Mouse (Mus musculus) small intestine, adult 2 months (tissue): ENCODE results near the gene Sox6. TPM values are rescaled to one million over a fixed set of nuclear protein-coding genes. Genes with fewer than 3 reads are reported as not detected.

Experiments used
- H3K27ac ChIP-seq: fragments of 200-500 bp; 2 replicates; pipeline ENCODE4 v1.5.1; 2012; ENCODE audit warnings: low read depth, low read length, control low read depth, inconsistent platforms; ENCODE audit not compliant: insufficient read depth
- H3K27me3 ChIP-seq: fragments of 200-500 bp; 2 replicates; pipeline ENCODE4 v1.6.1; 2012; ENCODE audit warnings: mild to moderate bottlenecking, moderate library complexity, low read length, inconsistent platforms; ENCODE audit not compliant: control insufficient read depth, insufficient read depth
- H3K36me3 ChIP-seq: fragments of 200-500 bp; 2 replicates; pipeline ENCODE4 v1.6.1; 2012; ENCODE audit warnings: mild to moderate bottlenecking, low read length, control low read depth, inconsistent platforms; ENCODE audit not compliant: control insufficient read depth, insufficient read depth
- H3K4me1 ChIP-seq: fragments of 200-500 bp; 2 replicates; pipeline ENCODE4 v1.6.1; 2012; ENCODE audit warnings: low read length, inconsistent platforms, mixed read lengths; ENCODE audit not compliant: control insufficient read depth, insufficient read depth, insufficient read length
- H3K4me3 ChIP-seq: fragments of 200-500 bp; 2 replicates; pipeline ENCODE4 v1.5.1; 2012; ENCODE audit warnings: low read depth, mild to moderate bottlenecking, control low read depth, inconsistent platforms, low read length, moderate library complexity
- CTCF ChIP-seq: fragments of 200-500 bp; IDR thresholded peaks from 2 replicates; pipeline ENCODE4 v1.5.1; 2012; ENCODE audit warnings: low read depth, mild to moderate bottlenecking, control low read depth, inconsistent platforms, low read length, moderate library complexity, mixed read lengths; ENCODE audit not compliant: insufficient replicate concordance, insufficient read length; ENCODE audit errors: extremely low read depth
- POLR2A ChIP-seq: fragments of 200-500 bp; IDR thresholded peaks from 2 replicates; pipeline ENCODE4 v1.6.1; 2012; ENCODE audit warnings: low read depth, mild to moderate bottlenecking, control low read depth, inconsistent platforms, low read length, moderate library complexity
- WGBS: fragments of 180-500 bp; shearing (Covaris S2); methylation state at CpG from one replicate; pipeline ENCODE4 v1.1.7; 2018; 5-methylcytosine and 5-hydroxymethylcytosine counted together
- polyA plus RNA-seq: library from polyadenylated mRNA; depleted of rRNA; stranded (reverse); fragments of >200 nt; gene quantifications from 2 replicates; pipeline ENCODE4 v1.2.3, GENCODE M21; 2012

The Sox6 gene
- polyA plus RNA-seq, 1 experiment = 17.6 TPM

DNA sequence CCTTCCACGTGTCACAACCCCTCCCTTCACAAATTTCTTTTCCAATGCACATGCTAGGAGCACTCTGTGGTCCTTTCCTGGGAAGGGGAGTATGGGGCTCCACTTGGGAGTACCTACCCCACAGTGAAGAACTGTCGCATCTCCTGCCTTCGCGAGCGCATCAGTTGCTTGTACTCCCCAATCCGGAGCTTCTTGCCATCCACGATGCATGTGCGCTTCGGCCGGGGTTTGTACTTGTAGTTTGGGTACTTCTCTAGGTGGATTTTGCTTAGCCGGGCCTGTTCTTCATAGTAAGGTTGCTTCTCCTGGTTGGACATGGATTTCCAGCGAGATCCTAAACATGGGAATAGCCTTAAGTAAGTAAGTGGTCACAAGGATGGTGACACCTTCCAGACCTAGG lies 552.2 kb downstream of the Sox6 start:
- no peak for TF ChIP-seq CTCF
- no peak for TF ChIP-seq POLR2A
- 95% methylated on average over 12 of the region's 12 CpGs for WGBS
- no peaks in the 10 kb centered on the region for H3K4me1 ChIP-seq
- H3K27ac ChIP-seq = no peak overlapping the region
- peaks cover 3% of the 10 kb centered on the region for H3K36me3 ChIP-seq
- H3K27me3 ChIP-seq = no peaks in the 10 kb centered on the region
- H3K4me3 ChIP-seq = no peak overlapping the region

GRCm38 (mm10) chr7:115485664-115486409 lies 552.8 kb downstream of the Sox6 start:
- H3K27me3 ChIP-seq = no peaks in the 10 kb centered on the region
- 81% methylated on average over 2 of the region's 2 CpGs for WGBS
- no peak overlapping the region for H3K27ac ChIP-seq
- H3K4me3 ChIP-seq = no peak overlapping the region
- no peak for TF ChIP-seq POLR2A
- TF ChIP-seq CTCF = no peak
- no peaks in the 10 kb centered on the region for H3K4me1 ChIP-seq
- peaks cover 3% of the 10 kb centered on the region for H3K36me3 ChIP-seq

DNA sequence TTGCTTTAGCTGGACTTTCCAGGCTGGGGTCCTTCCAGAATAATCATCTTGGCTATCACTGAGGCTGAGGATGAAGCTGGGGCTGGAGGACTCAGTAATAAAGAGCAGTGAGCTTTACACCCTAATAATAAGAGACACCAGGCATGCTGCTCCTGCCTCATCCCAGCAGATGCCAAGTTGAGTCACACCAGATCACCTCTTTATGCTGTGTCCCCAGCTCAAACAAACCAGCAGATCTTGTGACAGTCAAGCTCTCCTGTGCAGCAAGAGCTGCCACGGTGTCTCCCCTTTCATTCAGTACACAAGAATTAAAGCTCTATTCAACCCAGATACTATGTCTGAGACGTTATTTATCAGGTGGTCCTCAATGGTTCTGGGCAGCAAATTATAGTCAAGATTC lies 560.8 kb downstream of the Sox6 start:
- Histone ChIP-seq H3K27me3 (no peaks in the 10 kb centered on the region), H3K4me3 (no peak overlapping the region), H3K36me3 (peaks cover 2% of the 10 kb centered on the region; the same call in 1 of the 2 replicates), H3K27ac (no peak overlapping the region), H3K4me1 (no peaks in the 10 kb centered on the region)
- TF ChIP-seq CTCF (no peak), POLR2A (no peak)
- 73% methylated on average over 2 of the region's 2 CpGs for WGBS

- no peaks in the 10 kb centered on the region for H3K4me1 ChIP-seq
- no peak overlapping the region for H3K4me3 ChIP-seq
- H3K36me3 ChIP-seq = peaks cover 2% of the 10 kb centered on the region; the same call in 1 of the 2 replicates
- WGBS = 73% methylated on average over 13 of the region's 13 CpGs
- no peaks in the 10 kb centered on the region for H3K27me3 ChIP-seq
- no peak overlapping the region for H3K27ac ChIP-seq
- no peak for TF ChIP-seq CTCF
- TF ChIP-seq POLR2A = no peak
Observed at GRCm38 (mm10) chr7:115476881-115477665, 561.5 kb downstream of the Sox6 start.

GRCm38 (mm10) chr7:115475176-115475575 lies 563.4 kb downstream of the Sox6 start:
- TF ChIP-seq POLR2A = no peak
- TF ChIP-seq CTCF = no peak
- Histone ChIP-seq H3K4me1 (no peaks in the 10 kb centered on the region), H3K27me3 (no peaks in the 10 kb centered on the region), H3K27ac (no peak overlapping the region), H3K4me3 (no peak overlapping the region), H3K36me3 (peaks cover 2% of the 10 kb centered on the region; the same call in 1 of the 2 replicates)
- WGBS = 83% methylated on average over 6 of the region's 6 CpGs

DNA sequence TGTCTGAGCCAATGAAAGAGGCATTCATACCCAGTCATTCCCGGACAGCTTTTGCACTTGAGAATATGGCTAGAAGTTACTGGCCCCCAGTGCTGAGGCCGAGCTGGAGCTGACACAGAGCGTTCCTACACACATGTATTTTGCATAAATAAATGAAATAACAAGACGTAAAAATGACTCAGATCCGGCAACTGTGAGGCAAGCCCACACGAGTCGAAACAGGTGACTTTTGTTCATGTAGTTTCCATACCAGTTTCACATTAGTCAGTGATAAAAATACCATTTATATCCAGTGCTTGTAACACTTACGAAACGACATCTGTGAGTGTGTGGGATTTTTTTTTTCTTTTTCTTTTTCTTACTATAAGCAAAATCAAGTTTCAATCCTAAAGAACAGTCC lies 564.5 kb downstream of the Sox6 start:
- peaks cover 2% of the 10 kb centered on the region; the same call in 1 of the 2 replicates for H3K36me3 ChIP-seq
- TF ChIP-seq CTCF = no peak
- no peak for TF ChIP-seq POLR2A
- H3K4me3 ChIP-seq = no peak overlapping the region
- WGBS = 85% methylated on average over 9 of the region's 9 CpGs
- no peaks in the 10 kb centered on the region for H3K27me3 ChIP-seq
- H3K4me1 ChIP-seq = no peaks in the 10 kb centered on the region
- no peak overlapping the region for H3K27ac ChIP-seq

GRCm38 (mm10) chr7:115472850-115473249 lies 565.7 kb downstream of the Sox6 start:
- Histone ChIP-seq H3K4me1 (no peaks in the 10 kb centered on the region), H3K27ac (no peak overlapping the region), H3K36me3 (peaks cover 2% of the 10 kb centered on the region; the same call in 1 of the 2 replicates), H3K4me3 (no peak overlapping the region), H3K27me3 (no peaks in the 10 kb centered on the region)
- WGBS = 87% methylated on average over 3 of the region's 3 CpGs
- TF ChIP-seq CTCF (no peak), POLR2A (no peak)
